Mouse (Mus musculus): Measurements from ENCODE around the gene Gtpbp4.
"Not testable (repeated sequence)": the region's sequence is repeated elsewhere in the genome, so short reads cannot be mapped to it uniquely, and the experiment has no call there.

Gene Gtpbp4

DNA sequence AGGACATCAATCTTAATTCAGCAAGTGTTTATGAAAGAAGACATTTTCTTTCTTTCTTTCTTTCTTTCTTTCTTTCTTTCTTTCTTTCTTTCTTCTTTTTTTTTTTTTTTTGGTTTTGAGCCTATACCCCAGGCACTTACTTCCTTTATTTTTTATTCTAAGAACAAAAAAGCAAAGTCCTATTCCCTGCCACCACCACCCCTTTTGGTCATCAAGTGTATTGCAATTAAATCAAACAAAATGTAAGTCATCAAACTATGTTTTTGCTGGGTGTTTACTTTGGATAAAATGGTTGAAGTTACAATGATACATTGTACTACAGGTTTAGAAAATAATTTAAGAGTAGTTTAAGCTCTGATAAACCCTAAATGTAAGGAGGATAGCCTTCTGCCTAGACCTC lies 23.5 kb downstream of the Gtpbp4 start:
- no peak for DNase-seq (ENCODE audit: low spot score)

GRCm38 (mm10) chr13:8967742-8968141 lies 28.1 kb downstream of the Gtpbp4 start:
- no peak for DNase-seq (ENCODE audit: low spot score)

- DNase-seq (ENCODE audit: low spot score), result no peak
Observed at GRCm38 (mm10) chr13:8965224-8965623, 30.7 kb downstream of the Gtpbp4 start.

GRCm38 (mm10) chr13:8962266-8962665 lies 33.6 kb downstream of the Gtpbp4 start:
- DNase-seq (ENCODE audit: low spot score), result not testable (repeated sequence)

- DNase-seq (ENCODE audit: low spot score), result not testable (repeated sequence)
Observed at GRCm38 (mm10) chr13:8961128-8961888, 34.6 kb downstream of the Gtpbp4 start.

GRCm38 (mm10) chr13:8959554-8959953 lies 36.3 kb downstream of the Gtpbp4 start:
- not testable (repeated sequence) for DNase-seq (ENCODE audit: low spot score)

DNA sequence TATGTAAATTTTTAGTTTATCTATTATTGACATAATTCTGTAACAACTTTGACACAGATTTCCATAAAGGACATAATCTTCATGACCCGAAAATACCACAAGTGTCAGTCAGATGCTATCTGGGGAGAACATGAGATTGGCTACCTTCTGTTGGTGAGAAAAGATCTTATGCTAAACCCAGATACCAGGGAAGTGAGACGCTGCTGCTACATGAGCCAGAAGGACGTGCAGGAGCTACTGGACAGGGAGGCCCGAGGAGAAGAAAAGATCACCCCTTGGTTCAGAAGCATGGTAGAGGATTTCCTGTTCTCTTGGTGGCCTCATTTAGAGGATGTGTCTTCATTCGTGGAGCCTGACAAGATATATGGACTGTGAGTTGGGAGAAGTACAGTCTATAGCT lies 36.8 kb downstream of the Gtpbp4 start:
- DNase-seq (ENCODE audit: low spot score), result not testable (repeated sequence)

DNA sequence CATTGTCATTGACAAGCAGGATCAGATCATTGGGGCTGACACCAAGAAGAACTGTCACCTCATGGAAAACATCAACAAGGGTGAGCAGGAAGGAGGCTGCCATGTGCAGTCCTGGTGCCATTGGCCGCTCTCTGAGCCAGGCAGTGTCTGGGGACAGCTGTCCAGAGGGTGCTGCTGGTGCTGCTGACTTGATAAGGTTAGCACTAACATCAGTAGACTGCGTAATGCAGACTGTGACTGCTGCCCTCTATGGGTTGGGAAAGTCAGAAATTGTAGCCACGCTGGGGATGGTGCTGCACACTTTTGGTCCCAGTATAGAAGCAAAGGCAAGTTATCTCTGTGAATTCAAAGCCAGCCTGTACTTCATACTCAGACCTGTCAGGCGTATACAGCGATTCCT lies 39.0 kb downstream of the Gtpbp4 start:
- not testable (repeated sequence) for DNase-seq (ENCODE audit: low spot score)

DNA sequence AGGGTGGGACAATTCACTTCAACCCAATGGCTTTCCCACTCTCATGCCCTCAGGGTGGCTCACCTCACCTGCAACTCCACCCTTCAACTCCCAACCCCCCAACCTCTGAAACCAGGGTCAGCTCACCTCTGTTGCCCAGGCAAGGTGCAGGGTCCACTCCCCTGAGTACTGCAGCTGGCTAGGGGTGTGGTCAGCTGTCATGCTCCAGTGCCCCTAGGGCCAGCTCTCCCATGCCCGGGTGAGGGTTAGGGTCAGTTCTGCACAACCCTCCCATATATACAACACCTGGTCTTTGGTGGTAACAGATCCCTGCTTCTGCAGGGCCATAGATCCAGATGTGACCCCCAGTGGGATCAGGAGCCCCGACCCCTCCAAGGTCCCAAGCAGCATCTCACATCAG lies 40.8 kb downstream of the Gtpbp4 start:
- not testable (repeated sequence) for DNase-seq (ENCODE audit: low spot score)

GRCm38 (mm10) chr13:8952563-8952962 lies 43.3 kb downstream of the Gtpbp4 start, which contains the start of gene Idi2:
Idi2 (plus strand) TSS chr13:8952863.
- not testable (repeated sequence) for DNase-seq (ENCODE audit: low spot score)

DNA sequence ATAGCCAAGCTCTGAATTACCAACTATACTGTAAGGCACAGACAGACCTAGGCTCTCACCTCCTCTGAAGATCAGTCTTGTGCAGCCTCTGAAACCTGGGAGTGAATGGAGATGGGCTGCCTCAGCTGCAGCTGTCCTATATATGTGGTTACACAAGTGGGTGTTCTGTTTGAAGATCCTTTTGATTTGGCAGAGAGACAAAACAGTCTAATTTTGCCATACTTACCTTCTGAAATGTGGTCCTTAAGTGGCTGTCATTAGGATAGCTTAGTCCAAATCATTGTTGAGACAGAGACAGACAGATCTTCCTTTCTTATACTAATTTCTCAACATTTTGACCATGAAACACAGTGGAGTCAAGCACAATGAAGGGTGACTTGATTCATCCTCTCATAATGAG lies 47.8 kb downstream of the Gtpbp4 start, which contains the start of gene Gm9745:
Gm9745 (minus strand) TSS at position 101 of the 400 bp plus-strand sequence.
- DNase-seq (ENCODE audit: low spot score), result not testable (repeated sequence)

GRCm38 (mm10) chr13:8943828-8944227 lies 52.1 kb downstream of the Gtpbp4 start:
- not testable (repeated sequence) for DNase-seq (ENCODE audit: low spot score)

GRCm38 (mm10) chr13:8941701-8942100 lies 54.2 kb downstream of the Gtpbp4 start:
- not testable (repeated sequence) for DNase-seq (ENCODE audit: low spot score)

DNA sequence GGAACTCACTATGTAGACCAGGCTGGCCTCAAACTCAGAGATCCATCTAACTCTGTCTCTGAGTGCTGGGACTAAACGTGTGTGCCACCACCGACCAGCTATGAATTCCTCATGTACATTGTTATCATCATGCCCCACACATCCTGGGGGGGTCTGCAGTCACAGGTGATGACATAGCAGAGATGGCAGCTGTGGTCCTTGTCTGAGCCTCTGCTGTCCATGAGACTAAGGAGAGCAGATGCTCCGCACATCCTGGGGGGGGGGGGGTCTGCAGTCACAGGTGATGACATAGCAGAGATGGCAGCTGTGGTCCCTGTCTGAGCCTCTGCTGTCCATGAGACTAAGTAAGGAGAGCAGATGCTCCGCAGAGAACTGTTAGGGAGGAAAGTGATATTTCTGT lies 54.8 kb downstream of the Gtpbp4 start:
- not testable (repeated sequence) for DNase-seq (ENCODE audit: low spot score)

DNA sequence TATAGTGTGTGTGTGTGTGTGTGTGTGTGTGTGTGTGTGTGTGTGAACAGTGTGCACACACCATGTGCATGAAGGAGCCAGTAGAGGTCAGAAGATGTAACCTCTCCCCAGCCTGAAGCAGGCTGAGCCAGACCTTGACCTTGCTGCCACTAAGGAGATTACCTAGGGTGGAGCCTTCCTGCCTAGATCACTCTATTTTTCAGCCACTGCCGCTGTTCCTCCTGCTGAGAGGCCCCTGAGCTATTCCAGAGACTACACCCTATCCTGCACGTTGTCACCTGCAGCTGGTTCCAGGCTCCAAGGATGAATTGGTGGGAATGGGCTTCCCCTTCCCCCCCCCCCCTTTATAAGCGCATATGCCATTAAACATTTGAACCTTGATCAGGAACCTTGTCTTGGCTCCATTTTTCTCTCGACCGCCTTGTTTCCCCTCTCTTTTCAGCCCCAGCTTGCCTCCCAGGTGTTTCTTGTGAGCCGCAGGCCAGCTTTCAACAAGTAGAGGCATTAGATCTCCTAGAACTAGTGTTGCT lies 58.2 kb downstream of the Gtpbp4 start:
- not testable (repeated sequence) for DNase-seq (ENCODE audit: low spot score)

GRCm38 (mm10) chr13:8933499-8933898 lies 62.4 kb downstream of the Gtpbp4 start:
- no peak for DNase-seq (ENCODE audit: low spot score)
